Comparison of ENCODE assay signal across 25 mouse cellular contexts in the genomic region with DNA sequence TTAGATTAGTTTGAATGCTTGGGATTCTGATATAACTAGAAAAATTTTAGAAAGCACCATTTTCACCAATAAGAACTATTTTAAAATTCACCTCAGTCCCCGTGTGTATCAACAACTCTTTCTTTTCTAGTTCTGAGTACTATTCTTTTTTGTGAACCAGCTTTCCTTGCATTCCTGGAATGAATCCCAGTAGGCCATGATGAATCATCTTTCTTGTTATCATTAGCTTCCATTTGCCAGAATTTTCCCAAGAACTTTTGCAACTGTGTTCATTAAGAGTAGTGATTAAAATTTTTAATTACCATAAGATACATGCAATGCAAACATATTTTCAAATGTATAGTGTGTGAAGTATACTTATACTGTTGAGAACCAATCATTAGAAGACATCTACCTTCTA.
"Had no signal": no experiment of that assay in that cellular context is flagged by ENCODE, and none has a peak within 500 bp of the region (broad histone marks: within the 10 kb centered on the region; RNA-seq: fewer than 3 reads in every experiment).

No protein-coding gene starts in this region.

- DNase-seq: cerebellum, adult 9-10 months; cerebellum, adult 9-11 months; cerebellum, postnatal 10 days; cerebellum, postnatal 14 days; cerebellum, postnatal 25 days; cerebellum, postnatal 36 days; embryo, embryonic 11 days; forebrain, postnatal 0 days; gastrocnemius, adult 2 months; gastrocnemius, postnatal 10 days; gastrocnemius, postnatal 14 days; gastrocnemius, postnatal 25 days; gastrocnemius, postnatal 36 days; heart, adult 11 months; heart, adult 18-20 months; heart, adult 2 months had no signal

- H3K36me3 ChIP-seq: embryonic facial prominence, embryonic 10.5 days; embryonic facial prominence, embryonic 12.5 days; embryonic facial prominence, embryonic 13.5 days; embryonic facial prominence, embryonic 15.5 days; forebrain, embryonic 10.5 days; forebrain, embryonic 12.5 days; forebrain, embryonic 15.5 days had no signal

- H3K27ac ChIP-seq: embryonic facial prominence, embryonic 10.5 days; embryonic facial prominence, embryonic 12.5 days; embryonic facial prominence, embryonic 13.5 days; embryonic facial prominence, embryonic 15.5 days; forebrain, embryonic 10.5 days; forebrain, embryonic 12.5 days; forebrain, embryonic 13.5 days; forebrain, embryonic 15.5 days; gastrocnemius, adult 2 months; heart, adult 2 months had no signal

- H3K27me3 ChIP-seq: embryonic facial prominence, embryonic 12.5 days; embryonic facial prominence, embryonic 13.5 days; embryonic facial prominence, embryonic 15.5 days; forebrain, embryonic 12.5 days; forebrain, embryonic 13.5 days; forebrain, embryonic 15.5 days had no signal

- H3K4me1 ChIP-seq: embryonic facial prominence, embryonic 10.5 days; embryonic facial prominence, embryonic 12.5 days; embryonic facial prominence, embryonic 13.5 days; embryonic facial prominence, embryonic 15.5 days; forebrain, embryonic 10.5 days; forebrain, embryonic 12.5 days; forebrain, embryonic 15.5 days had no signal

- H3K4me3 ChIP-seq: embryonic facial prominence, embryonic 10.5 days; embryonic facial prominence, embryonic 12.5 days; embryonic facial prominence, embryonic 13.5 days; embryonic facial prominence, embryonic 15.5 days; erythroblast, embryonic 14.5 days; forebrain, embryonic 10.5 days; forebrain, embryonic 12.5 days; forebrain, embryonic 13.5 days; forebrain, embryonic 15.5 days; gastrocnemius, adult 2 months; heart, adult 2 months had no signal
